Mouse (Mus musculus): ENCODE data around the gene Gfra4. TPM values are rescaled to one million over a fixed set of nuclear protein-coding genes. Genes with fewer than 3 reads are reported as not detected.

Gene Gfra4
- total RNA-seq (2017): not detected in 2 replicates

- no peak for ATAC-seq (replicated peaks; ENCODE audit: low read depth, poor library complexity, severe bottlenecking)
Measured at GRCm38 (mm10) chr2:131042988-131043387, at the start of gene Gfra4. TSS of gene Gfra4 (minus strand) at chr2:131043088.

GRCm38 (mm10) chr2:131090852-131091251 lies 48.0 kb upstream of the Gfra4 start:
- ATAC-seq (replicated peaks; ENCODE audit: low read depth, poor library complexity, severe bottlenecking): 0 out of 2 replicates have a peak, but pooled peaks have one; percentile 22

DNA sequence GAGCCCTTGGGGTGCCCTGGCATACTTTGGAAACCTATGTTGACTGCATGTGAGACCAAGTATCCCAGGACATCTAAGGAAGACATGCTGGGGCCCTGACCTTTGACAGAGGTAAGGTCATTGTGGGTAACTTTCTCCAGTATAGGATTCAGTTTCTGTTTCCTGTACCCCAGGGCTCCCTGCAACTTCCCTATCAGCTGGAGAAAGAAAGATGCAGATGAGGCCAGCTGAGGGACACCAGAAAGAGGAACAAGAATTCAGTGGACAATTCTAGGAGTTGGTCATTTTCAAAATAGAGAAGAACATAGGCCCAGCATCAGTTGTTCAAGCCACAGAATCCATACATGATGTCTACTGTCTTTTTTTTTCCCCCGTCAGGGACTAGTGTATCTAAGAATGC lies 46.7 kb upstream of the Gfra4 start:
- peak; percentile 59 for ATAC-seq (replicated peaks; ENCODE audit: low read depth, poor library complexity, severe bottlenecking)

DNA sequence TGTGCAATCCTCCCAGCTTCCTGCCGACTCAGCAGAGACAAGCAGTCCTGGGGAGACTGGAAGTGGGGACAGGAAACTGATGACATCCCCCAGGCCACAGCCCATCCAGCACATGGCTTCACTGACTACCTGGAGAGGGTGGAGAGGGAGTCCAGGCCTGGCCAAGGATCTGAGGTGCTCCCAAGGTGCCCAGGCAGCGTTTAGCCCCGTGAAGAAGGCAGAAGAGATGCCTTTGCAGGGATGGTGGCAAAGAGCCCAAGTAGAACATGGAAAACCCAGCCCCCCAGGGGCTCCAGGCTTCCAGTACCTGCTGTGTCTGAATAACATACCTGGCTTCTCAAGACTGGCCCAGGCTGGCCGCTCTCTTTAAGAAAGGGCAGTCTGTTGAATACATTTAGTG lies 45.7 kb upstream of the Gfra4 start:
- no peak for ATAC-seq (replicated peaks; ENCODE audit: low read depth, poor library complexity, severe bottlenecking)

DNA sequence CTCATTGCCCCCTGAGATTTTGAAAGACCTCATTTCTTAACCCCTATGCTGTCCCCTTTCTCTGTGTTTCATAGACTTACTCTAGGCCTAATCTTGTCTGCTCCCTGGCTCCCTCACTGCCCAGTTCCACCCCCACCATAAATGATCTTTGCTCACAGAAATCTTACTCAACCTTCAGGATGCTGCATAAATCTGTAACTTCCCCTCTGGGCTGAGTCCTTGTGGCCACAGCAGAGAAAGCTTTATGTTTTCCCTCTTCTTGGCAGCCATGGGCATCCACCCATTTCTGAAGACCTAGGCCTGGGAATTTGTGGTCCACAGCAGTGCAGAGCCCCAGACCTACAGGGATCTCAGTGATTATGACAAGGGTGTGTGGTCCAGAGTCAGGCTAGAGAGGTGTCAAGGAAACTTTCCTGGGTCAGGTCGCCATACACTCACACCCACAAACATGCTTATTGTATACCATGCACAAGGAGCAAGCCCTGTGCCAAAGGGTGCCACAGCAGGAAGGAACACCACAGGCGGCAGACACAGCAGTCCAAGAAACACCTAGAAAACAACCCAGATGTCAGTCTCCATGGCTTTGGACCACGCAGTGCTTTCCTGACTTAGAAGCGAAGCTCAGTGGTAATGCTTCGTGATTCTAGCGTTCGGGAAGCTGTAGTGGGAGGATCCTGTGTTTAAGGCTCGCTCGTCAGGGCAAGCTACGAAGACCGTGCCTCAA lies 43.9 kb upstream of the Gfra4 start, which contains the start of gene Siglec1:
TSS of gene Siglec1 (minus strand) at position 99 of the 724 bp plus-strand sequence.
- 0 out of 2 replicates have a peak, but pooled peaks have one; percentile 18 for ATAC-seq (replicated peaks; ENCODE audit: low read depth, poor library complexity, severe bottlenecking)

DNA sequence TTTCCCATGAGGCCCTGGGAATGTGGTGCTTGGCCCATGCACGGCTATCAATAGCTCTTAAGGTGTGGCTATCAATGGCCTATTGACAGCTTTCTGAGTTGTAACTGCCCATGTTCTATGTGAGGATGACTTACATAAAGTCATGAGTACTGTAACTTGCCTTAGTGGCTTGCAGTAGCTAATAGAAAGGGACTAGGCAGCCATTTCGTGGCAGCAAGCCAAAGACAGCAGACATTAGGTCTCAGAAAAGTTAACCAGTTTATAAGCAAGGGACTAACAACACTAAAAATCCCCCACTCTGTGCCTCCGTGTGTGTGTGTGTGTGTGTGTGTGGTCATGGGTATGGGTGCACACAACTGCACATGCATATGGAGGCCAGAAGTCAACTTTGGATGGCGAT lies 41.3 kb upstream of the Gfra4 start:
- ATAC-seq (replicated peaks; ENCODE audit: low read depth, poor library complexity, severe bottlenecking): no peak

- ATAC-seq (replicated peaks; ENCODE audit: low read depth, poor library complexity, severe bottlenecking): peak; percentile 90
Measured at GRCm38 (mm10) chr2:131080507-131080906, 37.6 kb upstream of the Gfra4 start.

DNA sequence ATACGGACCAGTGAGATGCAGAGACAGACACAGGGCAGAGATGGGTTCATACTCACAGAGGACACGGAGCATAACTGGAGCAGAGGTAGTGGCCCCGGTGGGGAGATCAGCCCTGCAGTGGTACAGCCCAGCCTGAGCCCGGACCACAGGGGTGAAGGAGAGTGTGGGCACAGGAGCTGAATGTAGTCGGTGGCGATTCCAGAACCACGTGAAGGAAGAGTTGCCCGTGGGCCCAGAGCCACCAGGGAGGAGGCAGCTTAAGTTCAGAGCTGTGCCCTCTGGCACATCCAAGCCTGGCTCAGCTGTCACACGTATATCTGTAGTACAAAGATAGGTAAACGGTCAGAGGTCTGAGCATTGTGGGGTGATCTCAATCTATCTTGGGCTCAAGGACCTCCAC lies 29.6 kb upstream of the Gfra4 start:
- no peak for ATAC-seq (replicated peaks; ENCODE audit: low read depth, poor library complexity, severe bottlenecking)

GRCm38 (mm10) chr2:131067481-131067880 lies 24.6 kb upstream of the Gfra4 start:
- no peak for ATAC-seq (replicated peaks; ENCODE audit: low read depth, poor library complexity, severe bottlenecking)

DNA sequence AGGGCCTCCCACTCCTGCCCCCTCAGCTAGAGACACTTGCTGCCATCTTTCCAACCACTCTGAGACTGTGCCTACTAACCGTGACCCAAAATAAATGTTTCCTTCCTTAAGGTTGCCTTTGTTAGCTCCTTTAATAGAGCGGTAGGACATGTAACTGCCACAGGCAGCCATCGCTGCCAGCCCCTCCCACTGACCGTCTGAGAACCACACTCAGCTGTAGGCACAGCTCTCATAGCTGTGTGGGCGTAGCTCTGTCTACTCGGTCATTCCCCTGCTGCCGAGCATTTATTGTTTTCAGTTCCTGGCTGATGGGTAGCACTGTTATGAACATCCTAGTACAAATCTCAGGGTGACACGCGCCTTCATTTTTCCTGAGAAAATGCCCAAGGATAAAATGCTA lies 23.5 kb upstream of the Gfra4 start:
- no peak for ATAC-seq (replicated peaks; ENCODE audit: low read depth, poor library complexity, severe bottlenecking)

DNA sequence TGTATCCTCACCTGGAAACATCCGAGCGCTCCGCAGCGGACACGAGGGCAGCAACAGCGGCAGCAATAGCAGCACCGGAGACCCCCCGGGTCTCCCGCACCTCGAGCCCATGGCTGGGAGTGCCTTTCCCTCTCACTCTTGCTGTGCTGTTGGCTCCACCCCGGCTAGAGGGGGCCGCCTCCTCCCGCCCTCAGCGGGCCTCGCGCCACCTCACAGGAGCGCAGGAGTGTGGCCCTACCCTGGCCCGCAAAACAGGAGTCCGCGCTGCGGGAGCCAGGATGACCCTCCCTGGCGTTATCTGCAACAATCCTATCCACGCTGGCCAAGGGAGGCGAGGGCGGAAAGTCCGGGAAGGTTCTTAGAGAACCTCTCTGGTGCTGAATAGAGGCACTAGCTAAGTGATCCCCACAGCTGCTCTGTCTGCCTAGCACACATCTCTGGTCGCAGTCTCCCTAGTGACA lies 20.5 kb upstream of the Gfra4 start, which contains the start of gene Adam33:
TSS of gene Adam33 (minus strand) at position 411 of the 461 bp plus-strand sequence.
- ATAC-seq (replicated peaks; ENCODE audit: low read depth, poor library complexity, severe bottlenecking): peak; percentile 57

- no peak for ATAC-seq (replicated peaks; ENCODE audit: low read depth, poor library complexity, severe bottlenecking)
Measured at GRCm38 (mm10) chr2:131061607-131062006, 18.7 kb upstream of the Gfra4 start.

DNA sequence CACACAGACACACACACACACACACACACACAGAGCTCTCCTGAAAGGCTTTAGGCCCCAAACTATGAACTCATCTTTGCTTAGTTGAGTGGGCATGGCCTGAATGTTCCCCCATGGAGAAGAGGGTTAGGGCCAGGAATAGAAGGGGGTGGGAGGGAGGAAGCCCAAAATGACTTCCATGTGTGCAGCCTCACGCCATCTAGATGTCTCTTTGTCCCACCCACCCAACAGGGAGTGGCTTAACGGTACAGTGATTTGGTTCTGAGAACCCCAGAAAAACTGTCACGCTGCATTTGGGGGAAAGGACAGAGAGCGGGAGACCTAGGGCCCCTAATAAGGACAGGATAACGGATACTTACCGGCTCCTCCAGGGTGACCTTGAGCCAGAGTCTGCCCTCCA lies 17.9 kb upstream of the Gfra4 start:
- ATAC-seq (replicated peaks; ENCODE audit: low read depth, poor library complexity, severe bottlenecking): no peak

GRCm38 (mm10) chr2:131059781-131060540 lies 17.1 kb upstream of the Gfra4 start:
- ATAC-seq (replicated peaks; ENCODE audit: low read depth, poor library complexity, severe bottlenecking): no peak

DNA sequence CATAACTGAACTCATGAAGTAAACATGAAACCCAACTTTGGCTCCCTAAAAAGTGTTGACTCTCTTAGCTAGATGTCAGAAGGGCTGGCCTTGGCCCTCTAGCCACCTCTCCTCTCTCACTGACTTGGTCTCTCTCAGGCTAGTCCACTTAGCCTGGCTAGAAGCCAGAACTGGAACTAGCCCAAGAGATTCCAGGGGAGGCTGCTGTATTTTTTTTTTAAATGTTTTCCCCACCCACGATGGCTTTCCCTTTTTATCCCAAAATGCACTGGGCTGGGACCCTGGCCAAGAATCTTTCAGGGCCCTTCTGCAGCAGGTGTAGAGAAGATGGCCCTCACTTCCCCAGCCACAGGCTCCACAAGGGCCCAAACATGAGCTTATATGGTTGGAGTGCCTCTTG lies 16.5 kb upstream of the Gfra4 start:
- ATAC-seq (replicated peaks; ENCODE audit: low read depth, poor library complexity, severe bottlenecking): no peak

GRCm38 (mm10) chr2:131058672-131059071 lies 15.8 kb upstream of the Gfra4 start:
- no peak for ATAC-seq (replicated peaks; ENCODE audit: low read depth, poor library complexity, severe bottlenecking)

DNA sequence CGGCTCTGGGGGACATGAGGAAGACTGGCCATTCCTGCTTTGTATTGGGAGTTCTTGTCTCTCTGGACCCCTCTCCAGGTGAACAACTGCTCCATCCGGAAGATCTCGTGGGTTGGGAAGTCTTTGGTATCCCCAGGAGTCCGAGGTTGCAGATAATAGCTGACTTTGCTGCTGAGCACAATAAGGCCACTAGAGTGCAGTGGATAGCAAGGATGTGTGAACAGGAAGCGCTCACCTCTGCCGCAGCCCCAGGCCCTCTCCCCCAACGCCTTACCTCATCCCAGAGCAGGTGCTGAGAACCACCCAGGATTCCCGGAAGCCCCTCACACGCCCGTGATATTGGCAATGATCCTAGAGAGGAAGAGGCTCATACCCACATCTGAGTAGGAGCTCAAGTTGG lies 13.3 kb upstream of the Gfra4 start:
- peak; percentile 50 for ATAC-seq (replicated peaks; ENCODE audit: low read depth, poor library complexity, severe bottlenecking)

GRCm38 (mm10) chr2:131055631-131056030 lies 12.7 kb upstream of the Gfra4 start:
- ATAC-seq (replicated peaks; ENCODE audit: low read depth, poor library complexity, severe bottlenecking): peak; percentile 64

GRCm38 (mm10) chr2:131054646-131055264 lies 11.9 kb upstream of the Gfra4 start:
- 0 out of 2 replicates have a peak, but pooled peaks have one; percentile 10 for ATAC-seq (replicated peaks; ENCODE audit: low read depth, poor library complexity, severe bottlenecking)

DNA sequence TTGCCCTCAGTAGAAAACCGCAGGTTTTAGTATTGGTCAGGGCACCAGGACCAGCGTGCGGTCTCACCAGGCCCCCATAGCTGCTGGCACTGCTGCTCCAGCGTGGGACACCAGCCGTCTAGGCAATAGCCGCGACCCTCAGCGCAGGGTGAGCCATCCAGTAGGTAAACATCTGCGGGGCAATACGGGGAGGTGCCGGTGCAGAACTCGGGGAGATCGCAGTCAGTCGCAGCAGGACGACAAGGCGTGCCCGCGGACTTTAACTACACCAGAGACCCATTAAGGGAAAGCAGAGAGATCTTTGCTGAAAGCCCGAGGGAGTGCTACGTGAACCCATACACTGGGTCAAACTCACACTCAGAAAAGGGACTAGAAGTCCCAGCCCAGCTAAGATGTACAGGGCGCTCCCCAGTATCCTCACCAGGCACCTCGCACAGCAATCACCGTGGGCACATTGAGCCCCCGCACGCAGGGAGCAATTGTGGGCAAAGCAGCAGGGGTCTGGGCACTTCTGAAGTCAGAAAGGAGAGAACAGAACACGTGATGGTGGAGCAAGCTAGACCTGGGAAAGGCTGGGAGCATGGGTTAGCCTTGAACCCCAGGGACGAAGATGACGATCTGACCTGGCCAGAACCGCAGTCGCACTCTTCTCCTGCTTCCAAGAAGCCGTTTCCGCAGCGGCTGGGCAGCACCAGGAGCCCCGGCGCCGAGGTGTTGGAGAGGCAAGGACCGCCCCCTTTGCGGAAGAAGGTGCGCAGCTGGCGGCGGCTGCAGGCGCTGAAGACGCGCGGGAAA lies 11.2 kb upstream of the Gfra4 start:
- no peak for ATAC-seq (replicated peaks; ENCODE audit: low read depth, poor library complexity, severe bottlenecking)

Measured in common myeloid progenitor, adult 5-6 weeks (primary cell).